Mouse (Mus musculus): Measurements from ENCODE around the gene B3gat3. TPM values are rescaled to one million over a fixed set of nuclear protein-coding genes. Genes with fewer than 3 reads are reported as not detected.

Gene B3gat3
- polyA plus RNA-seq, 1 experiment from 2014 or later: 39.5 TPM

DNA sequence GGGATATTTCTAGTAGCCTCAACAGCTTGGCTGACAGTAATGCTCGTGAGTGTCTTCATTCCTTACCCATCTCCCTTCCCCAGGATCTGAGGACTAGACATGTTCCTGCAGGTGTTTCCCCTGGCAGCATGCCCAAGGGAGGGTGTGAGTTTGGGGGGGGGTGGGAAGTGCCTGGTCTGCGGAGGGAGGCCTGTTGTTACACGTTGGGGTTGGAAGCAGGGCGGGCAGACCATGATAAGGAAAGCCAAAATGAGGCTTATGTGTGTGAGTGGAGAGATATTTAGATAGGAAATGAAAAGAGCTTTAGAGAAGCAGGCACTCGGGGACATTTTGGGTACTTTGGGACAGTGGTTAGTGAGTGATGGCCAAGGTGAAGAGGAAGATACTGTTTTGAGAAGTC, 23.9 kb downstream of the B3gat3 start:
- peak; percentile 14 for DNase-seq (ENCODE audit: low spot score)

DNA sequence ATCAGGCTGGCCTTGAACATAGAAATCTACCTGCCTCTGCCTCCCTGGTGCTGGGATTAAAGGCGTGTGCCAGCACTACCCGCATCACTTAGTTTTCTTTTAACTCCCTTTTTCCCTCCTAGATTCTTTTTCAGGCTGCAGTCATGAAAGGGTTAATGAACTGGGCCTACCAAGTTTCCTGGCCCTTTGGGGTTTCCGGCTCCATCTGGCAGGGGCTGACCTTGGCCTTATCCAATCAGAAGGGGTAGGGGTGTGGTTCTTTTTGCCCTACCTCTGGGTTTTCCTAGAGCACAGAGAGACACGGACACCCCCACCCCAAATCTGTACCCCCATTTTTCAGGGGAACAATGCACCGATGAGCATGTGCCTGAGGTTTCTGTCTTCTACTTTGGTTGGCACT, 24.6 kb downstream of the B3gat3 start:
- no peak overlapping the region; the same call in 1 of the 2 replicates for H3K9ac ChIP-seq (replicated peaks; ENCODE audit: low read depth)
- peak overlapping the region; percentile 44 for H3K4me2 ChIP-seq (replicated peaks; ENCODE audit: low read depth, low read length)
- H3K27me3 ChIP-seq (replicated peaks; ENCODE audit: insufficient read depth, low read length): no peaks in the 10 kb centered on the region
- H3K27ac ChIP-seq (ENCODE audit: low read length): peak overlapping the region; percentile 64; the same call in 1 of the 2 replicates
- 16% methylated on average over 5 of the region's 5 CpGs for WGBS
- ATAC-seq (peak; percentile 20; the same call in 1 of the 2 replicates), DNase-seq (ENCODE audit: low spot score) (peak; percentile 92)
- 0 out of 2 replicates have a peak overlapping the region, but pooled peaks have one; percentile 8 for H3K4me3 ChIP-seq (ENCODE audit: low read depth, low read length)
- no peaks in the 10 kb centered on the region for H3K9me3 ChIP-seq (ENCODE audit: low read length)
- TF ChIP-seq EP300 (IDR thresholded peaks at IDR 0.05): no peak
- no peak for TF ChIP-seq CTCF (IDR thresholded peaks at IDR 0.05)
- H3K4me1 ChIP-seq (ENCODE audit: insufficient read depth, low read depth, low read length): peaks cover 18% of the 10 kb centered on the region; the same call in 1 of the 2 replicates
- peaks cover 20% of the 10 kb centered on the region for H3K36me3 ChIP-seq (ENCODE audit: insufficient read depth, low read length)

More for the DNA sequence above, 23.9 kb downstream of the B3gat3 start:
- peak overlapping the region; percentile 75 for H3K4me2 ChIP-seq (replicated peaks; ENCODE audit: low read depth, low read length)
- no peak overlapping the region for H3K4me3 ChIP-seq (ENCODE audit: low read depth, low read length)
- peaks cover 18% of the 10 kb centered on the region; the same call in 1 of the 2 replicates for H3K4me1 ChIP-seq (ENCODE audit: insufficient read depth, low read depth, low read length)
- no peaks in the 10 kb centered on the region for H3K27me3 ChIP-seq (replicated peaks; ENCODE audit: insufficient read depth, low read length)
- H3K9ac ChIP-seq (replicated peaks; ENCODE audit: low read depth): no peak overlapping the region
- no peak for TF ChIP-seq CTCF (IDR thresholded peaks at IDR 0.05)
- TF ChIP-seq EP300 (IDR thresholded peaks at IDR 0.05): no peak
- 15% methylated on average over 5 of the region's 5 CpGs for WGBS
- peaks cover 20% of the 10 kb centered on the region for H3K36me3 ChIP-seq (ENCODE audit: insufficient read depth, low read length)
- H3K27ac ChIP-seq (ENCODE audit: low read length): peak overlapping the region; percentile 64
- no peaks in the 10 kb centered on the region for H3K9me3 ChIP-seq (ENCODE audit: low read length)
- ATAC-seq: no peak

DNA sequence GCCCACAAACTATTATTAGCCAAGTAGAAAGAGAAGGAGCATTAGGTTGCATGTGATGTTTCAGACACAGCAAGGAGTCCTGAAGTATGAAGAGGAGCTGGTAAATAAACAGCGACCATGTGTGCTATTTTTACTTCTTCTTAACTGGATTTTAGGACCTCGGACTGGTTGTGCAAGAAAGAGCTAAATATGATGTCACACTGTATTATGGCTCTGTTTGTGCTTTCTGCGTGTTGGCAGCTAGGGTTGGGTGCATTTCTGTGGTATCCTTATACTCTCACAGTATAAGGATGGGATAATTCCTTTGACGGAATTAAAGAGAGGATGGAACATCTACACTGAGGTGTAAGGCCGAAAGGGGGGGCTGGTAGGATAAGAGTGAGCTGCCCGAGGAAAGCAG, 25.1 kb downstream of the B3gat3 start:
- peak overlapping the region; percentile 64; the same call in 1 of the 2 replicates for H3K27ac ChIP-seq (ENCODE audit: low read length)
- H3K4me2 ChIP-seq (replicated peaks; ENCODE audit: low read depth, low read length): peak overlapping the region; percentile 44
- no peak overlapping the region; the same call in 1 of the 2 replicates for H3K9ac ChIP-seq (replicated peaks; ENCODE audit: low read depth)
- peaks cover 18% of the 10 kb centered on the region; the same call in 1 of the 2 replicates for H3K4me1 ChIP-seq (ENCODE audit: insufficient read depth, low read depth, low read length)
- H3K27me3 ChIP-seq (replicated peaks; ENCODE audit: insufficient read depth, low read length): no peaks in the 10 kb centered on the region
- TF ChIP-seq CTCF (IDR thresholded peaks at IDR 0.05): peak; percentile 32; the same call in 1 of the 2 replicates
- TF ChIP-seq EP300 (IDR thresholded peaks at IDR 0.05): no peak
- H3K4me3 ChIP-seq (ENCODE audit: low read depth, low read length): 0 out of 2 replicates have a peak overlapping the region, but pooled peaks have one; percentile 8
- peaks cover 20% of the 10 kb centered on the region for H3K36me3 ChIP-seq (ENCODE audit: insufficient read depth, low read length)
- ATAC-seq (peak; percentile 12; the same call in 1 of the 2 replicates), DNase-seq (ENCODE audit: low spot score) (peak; percentile 81)
- WGBS: 54% methylated on average over 6 of the region's 6 CpGs
- no peaks in the 10 kb centered on the region for H3K9me3 ChIP-seq (ENCODE audit: low read length)

DNA sequence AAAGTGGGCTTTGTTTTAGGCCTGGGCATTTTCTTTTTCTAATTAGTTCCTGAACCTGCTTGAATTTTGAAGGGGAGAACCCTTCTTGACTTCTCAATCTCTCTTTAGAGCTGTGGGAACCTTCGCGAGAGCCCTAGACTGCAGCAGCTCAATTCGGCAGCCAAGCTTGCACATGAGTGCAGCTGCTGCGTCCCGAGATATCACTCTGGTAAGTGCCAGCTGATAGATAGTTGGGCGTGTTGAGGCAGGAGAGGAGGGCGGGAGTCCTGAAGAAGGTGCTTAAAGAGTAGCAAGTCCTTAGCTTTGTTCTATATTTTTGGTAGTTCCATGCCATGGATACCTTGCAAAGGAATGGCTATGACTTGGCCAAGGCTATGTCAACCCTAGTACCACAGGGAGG, 26.8 kb downstream of the B3gat3 start:
- DNase-seq (ENCODE audit: low spot score): no peak
- TF ChIP-seq CTCF (IDR thresholded peaks at IDR 0.05): no peak
- TF ChIP-seq EP300 (IDR thresholded peaks at IDR 0.05): no peak
- Histone ChIP-seq H3K9ac (replicated peaks; ENCODE audit: low read depth) (no peak overlapping the region), H3K9me3 (ENCODE audit: low read length) (no peaks in the 10 kb centered on the region), H3K36me3 (ENCODE audit: insufficient read depth, low read length) (peaks cover 25% of the 10 kb centered on the region), H3K27me3 (replicated peaks; ENCODE audit: insufficient read depth, low read length) (no peaks in the 10 kb centered on the region), H3K4me1 (ENCODE audit: insufficient read depth, low read depth, low read length) (peaks cover 12% of the 10 kb centered on the region; the same call in 1 of the 2 replicates), H3K4me2 (replicated peaks; ENCODE audit: low read depth, low read length) (no peak overlapping the region), H3K4me3 (ENCODE audit: low read depth, low read length) (no peak overlapping the region), H3K27ac (ENCODE audit: low read length) (no peak overlapping the region)
- no peak for ATAC-seq
- WGBS: 79% methylated on average over 7 of the region's 7 CpGs

DNA sequence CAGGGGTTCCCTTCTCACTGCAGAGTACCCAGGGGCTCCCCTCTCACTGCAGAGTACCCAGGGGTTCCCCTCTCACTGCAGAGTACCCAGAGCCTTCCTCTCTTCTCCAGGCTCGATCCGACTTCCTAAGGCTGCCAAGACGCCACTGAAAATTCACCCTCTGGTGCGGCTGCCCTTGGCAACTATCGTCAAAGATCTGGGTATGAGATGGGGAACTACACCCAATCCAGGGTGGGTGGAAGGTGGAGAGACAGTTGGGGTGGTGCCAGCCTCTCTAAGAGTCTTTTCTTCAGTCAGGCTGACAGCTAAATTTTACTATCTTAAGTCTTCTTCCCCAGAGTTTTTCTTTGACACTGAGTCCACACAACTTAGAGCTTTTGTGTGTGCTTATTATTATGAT, 30.0 kb downstream of the B3gat3 start:
- Histone ChIP-seq H3K27me3 (replicated peaks; ENCODE audit: insufficient read depth, low read length) (no peaks in the 10 kb centered on the region), H3K9me3 (ENCODE audit: low read length) (no peaks in the 10 kb centered on the region), H3K4me3 (ENCODE audit: low read depth, low read length) (no peak overlapping the region), H3K4me2 (replicated peaks; ENCODE audit: low read depth, low read length) (no peak overlapping the region), H3K27ac (ENCODE audit: low read length) (no peak overlapping the region), H3K4me1 (ENCODE audit: insufficient read depth, low read depth, low read length) (peaks cover 10% of the 10 kb centered on the region; the same call in 1 of the 2 replicates), H3K9ac (replicated peaks; ENCODE audit: low read depth) (no peak overlapping the region), H3K36me3 (ENCODE audit: insufficient read depth, low read length) (peaks cover 25% of the 10 kb centered on the region)
- TF ChIP-seq EP300 (IDR thresholded peaks at IDR 0.05) (no peak), CTCF (IDR thresholded peaks at IDR 0.05) (no peak)
- DNase-seq (ENCODE audit: low spot score) (no peak), ATAC-seq (no peak)
- 86% methylated on average over 5 of the region's 5 CpGs for WGBS

DNA sequence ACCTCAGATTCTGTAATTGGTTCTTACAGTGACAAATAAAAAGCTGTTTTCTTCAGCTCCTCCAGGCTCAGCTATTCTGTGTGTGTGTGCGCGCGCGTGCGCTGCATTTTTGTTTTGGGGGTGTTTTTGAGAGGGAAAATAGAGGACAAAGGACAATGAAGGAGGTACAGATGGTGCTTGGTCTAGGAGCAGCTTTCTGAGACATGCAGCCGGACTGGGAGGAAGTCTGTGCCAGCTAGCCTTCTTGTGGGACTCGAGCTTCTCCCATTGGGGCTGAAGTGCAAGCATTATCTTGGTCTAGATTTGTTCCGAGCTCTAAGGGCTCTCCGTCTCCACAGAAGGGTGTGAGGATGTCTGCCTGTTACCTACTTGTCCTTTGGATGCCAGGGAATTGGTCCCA, 32.1 kb downstream of the B3gat3 start:
- no peak for ATAC-seq
- 86% methylated on average over 9 of the region's 9 CpGs for WGBS
- peaks cover 5% of the 10 kb centered on the region; the same call in 1 of the 2 replicates for H3K4me1 ChIP-seq (ENCODE audit: insufficient read depth, low read depth, low read length)
- H3K9me3 ChIP-seq (ENCODE audit: low read length): no peaks in the 10 kb centered on the region
- H3K36me3 ChIP-seq (ENCODE audit: insufficient read depth, low read length): peaks cover 20% of the 10 kb centered on the region
- no peak overlapping the region for H3K4me3 ChIP-seq (ENCODE audit: low read depth, low read length)
- no peaks in the 10 kb centered on the region for H3K27me3 ChIP-seq (replicated peaks; ENCODE audit: insufficient read depth, low read length)
- no peak overlapping the region for H3K27ac ChIP-seq (ENCODE audit: low read length)
- TF ChIP-seq CTCF (IDR thresholded peaks at IDR 0.05) (no peak), EP300 (IDR thresholded peaks at IDR 0.05) (no peak)
- DNase-seq (ENCODE audit: low spot score): no peak
- no peak overlapping the region for H3K4me2 ChIP-seq (replicated peaks; ENCODE audit: low read depth, low read length)
- H3K9ac ChIP-seq (replicated peaks; ENCODE audit: low read depth): no peak overlapping the region

Measured in lung, postnatal 0 days (tissue).